Mouse (Mus musculus) layer of hippocampus, postnatal 25 days (tissue): ENCODE data around the gene Lgi1. TPM values are rescaled to one million over a fixed set of nuclear protein-coding genes. Genes with fewer than 3 reads are reported as not detected.

Source experiments
- DNase-seq, 2 experiments: peaks; one replicate each; pipeline ENCODE4 v3.0.0; 2022; ENCODE audit warnings: mixed read lengths in 2 of 2, low spot score in 1 of 2; ENCODE audit errors: extremely low spot score in 1 of 2
- total RNA-seq, 2 experiments: library from RNA; stranded (reverse); gene quantifications; 2 replicates each; pipeline ENCODE4 v1.2.3; 2021

Gene Lgi1
- total RNA-seq, 2 experiments from 2014 or later: 181 to 207 TPM

- DNase-seq: no peak
Measured at GRCm38 (mm10) chr19:38356211-38356828, 92.0 kb downstream of the Lgi1 start.

DNA sequence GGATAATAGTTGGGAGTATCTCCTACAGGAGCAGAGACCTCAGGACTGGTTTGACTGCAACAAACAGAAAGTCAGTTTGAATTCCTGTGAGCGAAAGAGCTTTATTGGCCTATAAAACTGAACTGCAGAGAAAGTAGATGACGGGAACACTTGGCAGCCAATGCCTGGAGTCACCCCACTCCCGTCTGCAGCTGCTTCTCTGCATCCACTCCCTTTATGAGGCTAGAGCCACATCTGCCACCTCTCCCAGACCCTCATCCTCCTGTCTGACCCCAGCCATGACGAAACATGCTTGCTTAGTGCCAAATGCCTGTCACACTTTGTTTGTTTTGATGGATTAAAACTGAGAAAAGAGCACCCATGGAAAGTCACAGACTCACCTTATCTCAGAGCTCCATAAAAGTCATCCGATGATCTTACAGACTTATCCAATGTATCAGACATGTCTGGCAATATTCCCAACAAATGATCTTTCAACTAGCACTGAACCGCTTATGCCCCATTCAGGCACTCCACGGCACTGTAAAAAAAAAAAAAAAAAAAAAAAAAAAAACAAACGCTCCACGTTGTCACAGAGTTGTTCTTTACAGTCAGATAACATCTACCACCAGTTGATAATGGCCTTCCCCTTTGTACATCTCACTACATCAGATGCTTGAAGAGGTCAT, 93.8 kb downstream of the Lgi1 start:
- DNase-seq: no peak

GRCm38 (mm10) chr19:38359287-38359686, 95.0 kb downstream of the Lgi1 start:
- no peak for DNase-seq

Other genes starting within 250 kb of the Lgi1 start
- 1 to 10 TPM; 3.2 to 3.8 TPM for gene Myof, start 221.0 kb upstream of the Lgi1 start, total RNA-seq
- gene Cep55, start 209.5 kb upstream of the Lgi1 start, total RNA-seq: under 1 TPM; 0.35 to 0.76 TPM
- not detected for gene Ffar4, start 167.5 kb upstream of the Lgi1 start, total RNA-seq
- 10 to 100 TPM; 10.5 to 10.6 TPM for gene Rbp4, start 139.3 kb upstream of the Lgi1 start, total RNA-seq
- under 1 TPM; 0.14 to 0.17 TPM for gene Pde6c, start 131.8 kb upstream of the Lgi1 start, total RNA-seq
- gene Fra10ac1, start 40.4 kb upstream of the Lgi1 start, total RNA-seq: 10 to 100 TPM; 16.3 to 22.6 TPM
- gene Slc35g1, start 131.4 kb downstream of the Lgi1 start, total RNA-seq: 1 to 10 TPM; 2.2 to 2.8 TPM
- gene Plce1, start 216.6 kb downstream of the Lgi1 start, total RNA-seq: 1 to 10 TPM; 8.0 to 9.7 TPM